Comparison of ENCODE assay signal across 8 mouse cellular contexts in genomic region chr12:113185442-113186291, GRCm38 (mm10). TPM values are rescaled to one million over a fixed set of nuclear protein-coding genes. Genes with fewer than 3 reads are reported as not detected.
A peak's percentile ranks its signal among the peaks of the same experiment; 100 is the strongest.
DNase-seq lines count a peak whose midpoint lies in the region; ATAC-seq and TF ChIP-seq lines count a peak whose summit lies in the region.

TSS of gene Tmem121 (plus strand) at chr12:113185930.

- DNase-seq in lung, embryonic 14.5 days: peak; percentile 61
- DNase-seq in lung, postnatal 10 days: no peak
- peak; percentile 48 for DNase-seq in adrenal gland, postnatal 14 days
- peak; percentile 64 for DNase-seq in embryonic facial prominence, embryonic 11.5 days (ENCODE audit: low spot score)
- peak; percentile 21 for DNase-seq in liver, postnatal 0 days
- peak; percentile 26 for DNase-seq in thymus, postnatal 0 days (ENCODE audit: low spot score)
- no peak for DNase-seq in lung, postnatal 36 days

- no peak for TF ChIP-seq CTCF in lung, embryonic 14.5 days (IDR thresholded peaks at IDR 0.05; ENCODE audit: low read depth)
- no peak for TF ChIP-seq CTCF in intestine, postnatal 0 days (IDR thresholded peaks at IDR 0.05; ENCODE audit: low read depth)
- TF ChIP-seq CTCF in liver, postnatal 0 days (IDR thresholded peaks at IDR 0.05; ENCODE audit: low read depth): no peak

- peaks cover 25% of the 10 kb centered on the region for H3K27me3 ChIP-seq in lung, embryonic 14.5 days (ENCODE audit: insufficient read depth, low read length)
- H3K27me3 ChIP-seq in embryonic facial prominence, embryonic 11.5 days (ENCODE audit: control insufficient read depth, insufficient read depth, low read length): peaks cover 7% of the 10 kb centered on the region
- H3K27me3 ChIP-seq in intestine, postnatal 0 days (replicated peaks; ENCODE audit: control insufficient read depth, insufficient read depth, low read length): peaks cover 40% of the 10 kb centered on the region
- peaks cover 29% of the 10 kb centered on the region for H3K27me3 ChIP-seq in liver, postnatal 0 days (ENCODE audit: insufficient read depth, low read length)

- H3K4me2 ChIP-seq in lung, embryonic 14.5 days: peak within 1 kb of the TSS; percentile 92
- H3K4me2 ChIP-seq in embryonic facial prominence, embryonic 11.5 days (ENCODE audit: low read depth, low read length): peak within 1 kb of the TSS; percentile 86
- H3K4me2 ChIP-seq in intestine, postnatal 0 days (replicated peaks; ENCODE audit: low read depth): peak within 1 kb of the TSS; percentile 81
- peak within 1 kb of the TSS; percentile 70 for H3K4me2 ChIP-seq in liver, postnatal 0 days (ENCODE audit: low read depth, low read length)

- no peaks in the 10 kb centered on the region for H3K36me3 ChIP-seq in lung, embryonic 14.5 days (ENCODE audit: insufficient read depth)
- peaks cover 6% of the 10 kb centered on the region for H3K36me3 ChIP-seq in embryonic facial prominence, embryonic 11.5 days (replicated peaks; ENCODE audit: control insufficient read depth, insufficient read depth, low read depth, low read length)
- H3K36me3 ChIP-seq in intestine, postnatal 0 days (ENCODE audit: control insufficient read depth, insufficient read depth): no peaks in the 10 kb centered on the region
- no peaks in the 10 kb centered on the region for H3K36me3 ChIP-seq in liver, postnatal 0 days (replicated peaks; ENCODE audit: insufficient read depth, low read length)

- H3K4me3 ChIP-seq in lung, embryonic 14.5 days (ENCODE audit: low read depth, low read length): peak within 1 kb of the TSS; percentile 57
- H3K4me3 ChIP-seq in embryonic facial prominence, embryonic 11.5 days (ENCODE audit: low read depth, low read length): peak within 1 kb of the TSS; percentile 61
- peak within 1 kb of the TSS; percentile 51 for H3K4me3 ChIP-seq in intestine, postnatal 0 days (ENCODE audit: low read depth, low read length)
- peak within 1 kb of the TSS; percentile 46 for H3K4me3 ChIP-seq in liver, postnatal 0 days (ENCODE audit: low read depth, low read length)

- ATAC-seq in lung, embryonic 14.5 days (ENCODE audit: insufficient read depth): peak; percentile 51; the same call in 1 of the 2 replicates
- ATAC-seq in embryonic facial prominence, embryonic 11.5 days (replicated peaks; ENCODE audit: insufficient number of reproducible peaks, low FRiP score, low TSS enrichment, low read depth): peak; percentile 36
- 0 out of 2 replicates have a peak, but pooled peaks have one; percentile 8 for ATAC-seq in intestine, postnatal 0 days
- ATAC-seq in liver, postnatal 0 days: no peak

- peak within 1 kb of the TSS; percentile 57 for H3K9ac ChIP-seq in lung, embryonic 14.5 days
- H3K9ac ChIP-seq in embryonic facial prominence, embryonic 11.5 days (replicated peaks; ENCODE audit: low read length): peak within 1 kb of the TSS; percentile 76
- 0 out of 2 replicates have a peak within 1 kb of the TSS, but pooled peaks have one; percentile 17 for H3K9ac ChIP-seq in intestine, postnatal 0 days (ENCODE audit: low read depth, low read length)
- 0 out of 2 replicates have a peak within 1 kb of the TSS, but pooled peaks have one; percentile 9 for H3K9ac ChIP-seq in liver, postnatal 0 days (replicated peaks)

- no peak within 1 kb of the TSS for H3K27ac ChIP-seq in lung, embryonic 14.5 days (ENCODE audit: low read depth)
- H3K27ac ChIP-seq in embryonic facial prominence, embryonic 11.5 days (replicated peaks; ENCODE audit: low read depth, low read length): no peak within 1 kb of the TSS
- no peak within 1 kb of the TSS for H3K27ac ChIP-seq in intestine, postnatal 0 days (ENCODE audit: low read depth, low read length)
- no peak within 1 kb of the TSS for H3K27ac ChIP-seq in liver, postnatal 0 days (ENCODE audit: low read depth)

- peaks cover 7% of the 10 kb centered on the region; the same call in 1 of the 2 replicates for H3K4me1 ChIP-seq in lung, embryonic 14.5 days (ENCODE audit: insufficient read depth)
- H3K4me1 ChIP-seq in embryonic facial prominence, embryonic 11.5 days (ENCODE audit: control insufficient read depth, insufficient read depth, low read length): peaks cover 4% of the 10 kb centered on the region
- H3K4me1 ChIP-seq in intestine, postnatal 0 days (replicated peaks; ENCODE audit: control insufficient read depth, insufficient read depth, low read length): 0 out of 2 replicates have a peak, but pooled peaks cover 4% of the 10 kb centered on the region
- peaks cover 10% of the 10 kb centered on the region; the same call in 1 of the 2 replicates for H3K4me1 ChIP-seq in liver, postnatal 0 days (ENCODE audit: insufficient read depth)

- 2% methylated on average over 63 of the region's 63 CpGs for WGBS in lung, embryonic 14.5 days
- WGBS in embryonic facial prominence, embryonic 11.5 days: 1% methylated on average over 51 of the region's 63 CpGs
- WGBS in intestine, postnatal 0 days: 2% methylated on average over 61 of the region's 63 CpGs
- WGBS in liver, postnatal 0 days (ENCODE audit: insufficient replicate concordance): 5% methylated on average over 62 of the region's 63 CpGs

- H3K9me3 ChIP-seq in lung, embryonic 14.5 days (ENCODE audit: low read depth, low read length): no peaks in the 10 kb centered on the region
- H3K9me3 ChIP-seq in embryonic facial prominence, embryonic 11.5 days (replicated peaks; ENCODE audit: control insufficient read depth, low read length): no peaks in the 10 kb centered on the region
- H3K9me3 ChIP-seq in intestine, postnatal 0 days (ENCODE audit: control insufficient read depth): no peaks in the 10 kb centered on the region
- H3K9me3 ChIP-seq in liver, postnatal 0 days (ENCODE audit: low read length): no peaks in the 10 kb centered on the region

- TF ChIP-seq EP300 in liver, postnatal 0 days (IDR thresholded peaks at IDR 0.05; ENCODE audit: low read depth): no peak

RNA-seq across cellular contexts. Expression of gene Tmem121, which starts in this region (rescaled TPM):
- polyA plus RNA-seq in lung, embryonic 14.5 days (2014; fragmentation: Nextera tagmentation; extraction: Ambion mirVana): 4.3 and 6.1 TPM in 2 replicates
- total RNA-seq in adrenal gland, postnatal 14 days (2021): 3.4 and 4.7 TPM in 2 replicates
- 5.7 and 8.9 TPM in 2 replicates for polyA plus RNA-seq in embryonic facial prominence, embryonic 11.5 days (2014; fragmentation: Nextera tagmentation; extraction: Ambion mirVana)
- 3.4 and 3.5 TPM in 2 replicates for polyA plus RNA-seq in intestine, postnatal 0 days (2015; fragmentation: Nextera tagmentation; extraction: Ambion mirVana)
- 0.20 and 0.21 TPM in 2 replicates for polyA plus RNA-seq in liver, postnatal 0 days (2015; fragmentation: Nextera tagmentation; extraction: Ambion mirVana)
- polyA plus RNA-seq in thymus, postnatal 0 days (2015; fragmentation: Nextera tagmentation; extraction: Ambion mirVana): 35.5 and 37.2 TPM in 2 replicates

Comparison
In these comparisons a context has a peak if more than half of its experiments do, and no peak if none do; other contexts are left out.
1. DNase-seq: peak in lung, embryonic 14.5 days (single experiment), adrenal gland, postnatal 14 days (single experiment), embryonic facial prominence, embryonic 11.5 days (single experiment) and thymus, postnatal 0 days (single experiment); none in lung, postnatal 10 days (single experiment) and lung, postnatal 36 days (single experiment).
2. Peak in DNase-seq, H3K4me3 ChIP-seq, H3K9ac ChIP-seq and H3K4me2 ChIP-seq in liver, postnatal 0 days; RNA of the gene not detected or under 1 TPM.
3. H3K9ac ChIP-seq: peak in every context shown above with its lines; median percentile 76 in embryonic facial prominence, embryonic 11.5 days; 57 in lung, embryonic 14.5 days; 17 in intestine, postnatal 0 days; 9 in liver, postnatal 0 days.
4. Peak in every context shown above with its lines, with median percentiles within 50 percentile points of each other: H3K4me2 ChIP-seq and H3K4me3 ChIP-seq.